Mouse (Mus musculus) midbrain, embryonic 15.5 days (tissue): ENCODE measurements around the gene Cacna1a. TPM values are rescaled to one million over a fixed set of nuclear protein-coding genes. Genes with fewer than 3 reads are reported as not detected.

ENCODE experiments used
- ATAC-seq: fragments of 200-750 bp; cut with Nextera tagmentation; replicated peaks from 2 replicates; pipeline ENCODE4 v1.8.0; 2017; ENCODE audit warnings: moderate TSS enrichment
- H3K27ac ChIP-seq: fragments of 300-500 bp; sonication (generic); 2 replicates; pipeline ENCODE4 v1.5.1; 2015; ENCODE audit warnings: mild to moderate bottlenecking, inconsistent platforms
- H3K27me3 ChIP-seq: fragments of 300-500 bp; sonication (generic); replicated peaks from 2 replicates; pipeline ENCODE4 v1.6.1; 2015; ENCODE audit warnings: inconsistent platforms
- H3K36me3 ChIP-seq: fragments of 300-500 bp; sonication (generic); replicated peaks from 2 replicates; pipeline ENCODE4 v1.6.1; 2015; ENCODE audit warnings: inconsistent platforms
- H3K4me1 ChIP-seq: fragments of 300-500 bp; sonication (generic); 2 replicates; pipeline ENCODE4 v1.6.1; 2015; ENCODE audit warnings: inconsistent platforms
- H3K4me2 ChIP-seq: fragments of 300-500 bp; sonication (generic); 2 replicates; pipeline ENCODE4 v1.6.1; 2015; ENCODE audit warnings: inconsistent platforms, mild to moderate bottlenecking, moderate library complexity
- H3K4me3 ChIP-seq: fragments of 300-500 bp; sonication (generic); 2 replicates; pipeline ENCODE4 v1.5.1; 2015; ENCODE audit warnings: mild to moderate bottlenecking, inconsistent platforms
- H3K9ac ChIP-seq: fragments of 300-500 bp; sonication (generic); 2 replicates; pipeline ENCODE4 v1.6.1; 2015; ENCODE audit warnings: mild to moderate bottlenecking, inconsistent platforms
- H3K9me3 ChIP-seq: fragments of 300-500 bp; sonication (generic); 2 replicates; pipeline ENCODE4 v1.6.1; 2016; ENCODE audit warnings: inconsistent platforms
- WGBS: fragments of 180-500 bp; shearing (Covaris S2); methylation state at CpG from one replicate; pipeline ENCODE4 v1.1.7; 2015; ENCODE audit warnings: mixed read lengths; 5-methylcytosine and 5-hydroxymethylcytosine counted together
- polyA plus RNA-seq: library from polyadenylated mRNA; unstranded; fragments of >200 nt; fragmentation: Nextera tagmentation; extraction: Ambion mirVana; gene quantifications from 2 replicates; pipeline ENCODE4 v1.2.1, GENCODE M21; 2015

Cacna1a gene
- polyA plus RNA-seq, 1 experiment from 2014 or later = 24.8 TPM

DNA sequence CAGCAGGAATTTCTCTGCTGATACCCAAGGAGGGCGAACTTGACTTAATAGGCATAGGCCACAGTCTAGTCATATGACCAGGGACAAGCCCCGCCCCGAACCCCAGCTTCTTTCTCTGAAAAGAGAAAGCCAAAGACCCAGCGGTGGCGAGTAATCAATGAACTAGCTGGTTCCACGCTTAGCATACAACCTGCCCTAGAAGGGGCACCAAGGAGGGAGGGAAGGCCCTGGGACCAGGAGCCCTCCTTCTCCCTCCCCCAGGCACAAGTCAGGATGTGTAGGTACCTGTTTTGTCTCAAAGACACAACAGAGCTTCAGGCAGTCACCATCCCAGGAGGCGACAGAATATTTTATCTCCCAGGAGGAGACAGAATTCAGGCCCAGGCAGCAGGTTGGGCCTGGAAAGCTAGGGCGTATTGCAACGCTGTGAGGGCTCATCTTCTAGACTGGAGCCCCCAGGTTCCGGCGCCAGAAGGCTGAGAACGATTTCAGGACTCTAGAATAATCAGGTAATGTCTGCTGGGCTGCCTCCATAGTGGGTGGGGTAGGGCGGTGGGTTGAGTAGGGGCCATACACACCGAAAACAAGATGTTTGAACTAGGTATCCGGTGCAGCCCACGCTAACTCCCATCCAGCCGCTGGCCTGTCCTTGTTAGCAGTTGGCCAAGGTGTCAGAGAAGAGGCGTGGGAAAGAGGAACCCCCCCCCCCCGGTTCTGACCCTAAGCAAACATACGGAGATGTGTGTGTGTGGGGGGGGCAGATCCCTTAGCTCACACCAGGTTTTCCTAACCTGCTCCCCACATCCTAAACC, 298.2 kb downstream of the Cacna1a start, which contains the start of gene Trmt1:
Gene Trmt1 (plus strand): TSS at position 117 of the 812 bp plus-strand sequence.
- Histone ChIP-seq H3K4me3 (peak within 1 kb of the TSS; percentile 86), H3K4me2 (peak within 1 kb of the TSS; percentile 89), H3K4me1 (peaks cover 46% of the 10 kb centered on the region), H3K36me3 (no peaks in the 10 kb centered on the region), H3K9ac (peak within 1 kb of the TSS; percentile 97), H3K9me3 (no peaks in the 10 kb centered on the region), H3K27ac (peak within 1 kb of the TSS; percentile 88), H3K27me3 (no peaks in the 10 kb centered on the region)
- whole genome bisulfite sequencing = 7% methylated on average over 20 of the region's 20 CpGs
- 0 out of 2 replicates have a peak, but pooled peaks have one; percentile 18 for ATAC-seq

DNA sequence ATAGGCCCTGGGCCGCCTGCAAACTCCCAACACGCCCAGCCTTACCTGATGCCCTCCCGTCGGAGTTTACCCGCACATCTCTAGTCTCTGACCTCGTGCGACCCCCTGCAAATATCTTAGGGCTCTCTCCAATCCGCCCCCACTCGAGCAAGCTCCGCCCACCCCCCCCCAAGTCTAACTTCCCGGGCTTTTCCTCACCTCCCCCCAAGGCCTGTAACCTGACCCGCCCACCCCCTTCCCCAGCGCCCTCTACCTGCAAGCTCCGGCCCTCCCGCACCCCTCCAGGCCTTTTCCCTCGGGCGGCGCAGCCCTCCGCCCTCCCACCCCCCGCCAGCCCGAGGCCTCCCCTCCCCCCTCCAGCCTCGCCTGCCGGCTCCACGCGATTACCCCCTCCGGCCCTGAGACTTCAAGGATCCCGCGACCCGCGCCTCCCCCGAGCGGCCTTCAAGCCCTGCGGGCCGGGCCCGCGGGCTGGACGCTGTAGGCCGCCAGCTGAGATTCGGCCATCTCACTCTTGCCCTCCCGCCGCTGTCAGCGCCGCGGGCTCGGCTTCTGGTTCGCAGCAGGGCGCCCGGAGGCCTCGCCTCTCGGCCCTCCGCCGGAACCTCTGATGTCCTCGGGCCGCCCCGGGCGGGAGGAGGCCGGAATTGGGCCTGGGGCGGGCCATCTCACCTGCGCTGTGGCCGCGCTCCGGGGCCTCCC, 298.9 kb downstream of the Cacna1a start:
- peaks cover 46% of the 10 kb centered on the region for H3K4me1 ChIP-seq
- peak overlapping the region; percentile 89 for H3K4me2 ChIP-seq
- no peaks in the 10 kb centered on the region for H3K9me3 ChIP-seq
- ATAC-seq = peak; percentile 10; the same call in 1 of the 2 replicates
- WGBS = under 1% methylated on average over 56 of the region's 62 CpGs
- no peaks in the 10 kb centered on the region for H3K27me3 ChIP-seq
- H3K36me3 ChIP-seq = no peaks in the 10 kb centered on the region
- H3K9ac ChIP-seq = peak overlapping the region; percentile 97
- peak overlapping the region; percentile 86 for H3K4me3 ChIP-seq
- peak overlapping the region; percentile 88 for H3K27ac ChIP-seq

DNA sequence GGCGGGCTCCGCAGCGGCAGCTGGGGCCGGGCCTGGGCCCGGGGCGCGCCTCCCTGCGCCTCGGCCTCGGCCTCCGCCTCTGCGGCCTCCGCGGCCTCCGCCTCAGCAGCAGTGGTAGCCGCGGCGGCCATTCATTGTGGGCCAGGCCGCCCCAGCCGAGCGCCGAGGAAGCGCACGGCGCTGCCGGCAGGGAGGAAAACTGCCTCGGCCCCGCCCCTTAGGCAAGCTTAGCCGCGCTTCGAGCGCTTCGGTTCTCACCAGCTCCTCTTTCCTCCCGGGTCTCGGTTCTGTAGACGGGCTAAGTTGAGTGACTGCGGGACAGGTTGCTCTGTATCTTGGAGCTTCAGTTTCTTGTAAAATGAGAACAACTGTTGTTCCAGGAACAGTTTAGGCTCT, 299.5 kb downstream of the Cacna1a start, which contains the start of gene Nacc1:
Gene Nacc1 (minus strand): TSS at position 158 of the 396 bp plus-strand sequence.
- peak; percentile 86 for ATAC-seq
- under 1% methylated on average over 27 of the region's 37 CpGs for WGBS

DNA sequence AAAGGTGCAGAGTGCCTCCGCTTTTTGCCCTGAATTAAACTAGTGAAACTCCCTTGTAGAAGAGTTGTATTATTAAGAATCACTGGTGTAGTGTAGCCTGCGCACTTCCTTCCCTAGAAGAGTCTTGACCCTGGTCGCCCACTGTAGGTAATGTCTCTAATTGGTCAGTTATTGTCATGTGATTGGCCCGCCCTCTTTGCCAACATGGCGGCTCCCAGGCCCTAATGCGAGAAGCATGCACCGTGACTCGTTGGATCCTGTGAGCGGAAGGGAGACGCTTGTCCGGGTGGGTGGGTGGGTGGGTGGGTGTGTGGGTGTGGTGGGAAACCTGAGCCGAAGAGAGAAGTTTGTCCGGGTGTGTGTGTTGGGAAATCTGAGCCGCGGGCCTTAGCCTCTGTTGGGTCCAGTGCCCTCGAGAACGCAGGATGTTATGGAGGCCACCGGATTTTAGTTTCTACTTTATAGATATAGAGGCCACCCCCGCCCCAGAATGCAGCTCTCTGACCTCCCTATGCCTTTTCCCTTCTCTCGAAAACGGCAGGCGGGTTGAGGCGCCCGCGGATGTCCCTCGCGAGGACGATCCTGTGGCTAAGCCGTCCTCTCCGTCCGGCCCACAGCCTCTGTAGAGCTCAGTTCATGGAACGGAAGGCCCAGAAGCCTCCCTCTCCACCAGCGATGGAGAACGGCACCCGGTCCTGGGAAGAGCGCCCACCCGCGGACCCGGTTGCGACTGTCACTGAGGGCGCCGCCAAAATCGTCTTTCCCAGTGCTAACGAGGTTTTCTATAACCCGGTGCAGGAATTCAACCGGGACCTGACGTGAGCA, 301.1 kb downstream of the Cacna1a start:
- Histone ChIP-seq H3K36me3 (0 out of 2 replicates have a peak, but pooled peaks cover 3% of the 10 kb centered on the region), H3K4me3 (peak overlapping the region; percentile 52), H3K27ac (peak overlapping the region; percentile 9), H3K9me3 (no peaks in the 10 kb centered on the region), H3K27me3 (no peaks in the 10 kb centered on the region), H3K9ac (peak overlapping the region; percentile 45), H3K4me2 (peak overlapping the region; percentile 98), H3K4me1 (peaks cover 46% of the 10 kb centered on the region)
- ATAC-seq = peak; percentile 88
- under 1% methylated on average over 47 of the region's 47 CpGs for WGBS

More for the DNA sequence above, 299.5 kb downstream of the Cacna1a start, which contains the start of gene Nacc1:
- peak within 1 kb of the TSS; percentile 98 for H3K4me2 ChIP-seq
- peak within 1 kb of the TSS; percentile 86 for H3K4me3 ChIP-seq
- no peaks in the 10 kb centered on the region for H3K27me3 ChIP-seq
- no peaks in the 10 kb centered on the region for H3K36me3 ChIP-seq
- no peaks in the 10 kb centered on the region for H3K9me3 ChIP-seq
- peak within 1 kb of the TSS; percentile 97 for H3K9ac ChIP-seq
- peaks cover 46% of the 10 kb centered on the region for H3K4me1 ChIP-seq
- H3K27ac ChIP-seq = peak within 1 kb of the TSS; percentile 88

Other genes with a start within 250 kb of the Cacna1a start
- 52.5 and 53.3 TPM in 2 replicates for gene Cc2d1a, start 240.5 kb upstream of the Cacna1a start, polyA plus RNA-seq
- gene 4930432K21Rik, start 240.4 kb upstream of the Cacna1a start, polyA plus RNA-seq = 2.5 and 2.9 TPM in 2 replicates
- 8.1 and 8.5 TPM in 2 replicates for gene Nanos3, start 203.2 kb upstream of the Cacna1a start, polyA plus RNA-seq
- gene Zswim4, start 151.4 kb upstream of the Cacna1a start, polyA plus RNA-seq = 33.2 and 33.3 TPM in 2 replicates
- gene D8Ertd738e, start 138.7 kb upstream of the Cacna1a start, polyA plus RNA-seq = 225 and 244 TPM in 2 replicates
- 49.4 and 50.9 TPM in 2 replicates for gene Mri1, start 131.1 kb upstream of the Cacna1a start, polyA plus RNA-seq
- 22.8 and 26.6 TPM in 2 replicates for gene Ccdc130, start 118.1 kb upstream of the Cacna1a start, polyA plus RNA-seq